Mouse (Mus musculus) olfactory bulb, adult 2 months (tissue): ENCODE results near the gene Slc44a3.

Experiments used
- CTCF ChIP-seq: fragments of 200-500 bp; IDR thresholded peaks from 2 replicates; pipeline ENCODE4 v1.5.1; 2012; ENCODE audit warnings: low read depth, mild to moderate bottlenecking, low read length, moderate library complexity; ENCODE audit not compliant: insufficient read depth
- POLR2A ChIP-seq: fragments of 200-500 bp; IDR thresholded peaks from 2 replicates; pipeline ENCODE4 v1.6.1; 2012; ENCODE audit warnings: mild to moderate bottlenecking, low read depth, low read length, moderate library complexity; ENCODE audit not compliant: insufficient read depth

DNA sequence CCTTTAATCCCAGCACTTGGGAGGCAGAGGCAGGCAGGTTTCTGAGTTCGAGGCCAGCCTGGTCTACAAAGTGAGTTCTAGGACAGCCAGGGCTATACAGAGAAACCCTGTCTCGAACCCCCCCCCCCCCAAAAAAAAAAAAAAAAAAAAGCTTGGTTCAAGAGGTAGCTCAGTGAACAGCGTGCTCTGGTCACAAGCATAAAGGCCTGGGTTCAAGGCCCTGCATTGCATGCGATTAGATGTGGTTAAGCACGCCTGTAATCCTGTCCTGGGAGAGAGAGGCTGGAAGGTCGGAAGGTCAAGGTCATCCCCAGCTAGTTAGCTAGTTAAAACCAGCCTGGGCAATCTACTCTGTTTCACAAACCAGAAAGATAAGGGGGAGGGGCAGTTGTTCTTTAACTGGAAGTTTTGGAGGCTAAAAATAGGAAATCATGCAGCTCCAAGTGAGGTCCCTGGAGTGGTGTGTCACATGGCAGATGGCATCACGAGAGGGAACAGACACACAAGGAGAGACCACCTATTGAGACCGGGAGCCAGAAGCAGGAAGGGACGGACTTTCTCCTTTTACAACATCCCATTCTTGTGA is 113.3 kb downstream of the Slc44a3 start:
- no peak for TF ChIP-seq CTCF
- TF ChIP-seq POLR2A, result no peak
